23 mouse cellular contexts compared by ENCODE assay signal in genomic region chr7:79395186-79395585, GRCm38 (mm10). TPM values are rescaled to one million over a fixed set of nuclear protein-coding genes. Genes with fewer than 3 reads are reported as not detected.
"Had no signal": no experiment of that assay in that cellular context is flagged by ENCODE, and none has a peak within 500 bp of the region (broad histone marks: within the 10 kb centered on the region; RNA-seq: fewer than 3 reads in every experiment).

No protein-coding gene starts in this region.

- H3K4me3 ChIP-seq: lung, embryonic 15.5 days; megakaryocyte, embryonic 14.5 days; midbrain, embryonic 13.5 days; midbrain, embryonic 15.5 days; neural tube, embryonic 12.5 days; stomach, embryonic 15.5 days had no signal

- H3K4me2 ChIP-seq: lung, embryonic 15.5 days; midbrain, embryonic 11.5 days; midbrain, embryonic 13.5 days; midbrain, embryonic 15.5 days; neural tube, embryonic 12.5 days; stomach, embryonic 15.5 days had no signal

- H3K27me3 ChIP-seq: lung, embryonic 15.5 days; megakaryocyte, embryonic 14.5 days; midbrain, embryonic 13.5 days; midbrain, embryonic 15.5 days; neural tube, embryonic 12.5 days; stomach, embryonic 15.5 days had no signal

- H3K9ac ChIP-seq: lung, embryonic 15.5 days; midbrain, embryonic 13.5 days; midbrain, embryonic 15.5 days; neural tube, embryonic 12.5 days; stomach, embryonic 15.5 days had no signal

- H3K9me3 ChIP-seq: lung, embryonic 15.5 days; megakaryocyte, embryonic 14.5 days; midbrain, embryonic 13.5 days; midbrain, embryonic 15.5 days; neural tube, embryonic 12.5 days; stomach, embryonic 15.5 days had no signal

- ATAC-seq: lung, postnatal 0 days; midbrain, embryonic 13.5 days; midbrain, embryonic 15.5 days had no signal

- H3K36me3 ChIP-seq: lung, embryonic 15.5 days; midbrain, embryonic 13.5 days; midbrain, embryonic 15.5 days; neural tube, embryonic 12.5 days; stomach, embryonic 15.5 days had no signal

- H3K27ac ChIP-seq: lung, embryonic 15.5 days; macrophage; midbrain, embryonic 13.5 days; midbrain, embryonic 15.5 days; neural tube, embryonic 12.5 days; stomach, embryonic 15.5 days; stomach, postnatal 0 days had no signal

- DNase-seq: lung, adult 2 months; lung, postnatal 14 days; lung, postnatal 36 days; right cerebral cortex, postnatal 25 days; right cerebral cortex, postnatal 4 days; spleen, adult 18-20 months; thymus, adult 2 months; thymus, postnatal 25 days; thymus, postnatal 4 days had no signal

RNA-seq across cellular contexts. Expression of gene Rlbp1, which starts 8.3 kb away (rescaled TPM):
- total RNA-seq: megakaryocyte progenitor cell, adult 5-6 weeks; monocyte, adult 5-6 weeks; neutrophil, adult 5-6 weeks had no signal
- polyA plus RNA-seq: macrophage; small intestine, adult 2 months had no signal
